Mouse (Mus musculus) liver, embryonic 14.5 days (tissue): ENCODE measurements at regions not wholly inside any gene's neighbourhood (a gene's known extent, or its start where the extent isn't known, plus 50 kb on each side); places are given as distances from the start of the nearest gene placed in this dataset.

Source experiments
- ATAC-seq: fragments of 200-750 bp; cut with Nextera tagmentation; 2 replicates; pipeline ENCODE4 v1.8.0; 2017; ENCODE audit warnings: moderate number of reproducible peaks, mild to moderate bottlenecking, moderate library complexity; ENCODE audit not compliant: insufficient read depth
- DNase-seq, 3 experiments: peaks; one replicate each; pipeline ENCODE4 v3.0.0-alpha.2; 2012 to 2013; ENCODE audit warnings: low read depth in 3 of 3, low spot score in 3 of 3
- H3K27ac ChIP-seq: fragments of 300-500 bp; sonication (generic); 2 replicates; pipeline ENCODE4 v1.5.1; 2014; ENCODE audit warnings: moderate library complexity, mild to moderate bottlenecking, control low read depth, inconsistent platforms
- H3K27me3 ChIP-seq: fragments of 300-500 bp; sonication (generic); 2 replicates; pipeline ENCODE4 v1.6.1; 2014; ENCODE audit warnings: mild to moderate bottlenecking, low read length, moderate library complexity; ENCODE audit not compliant: control insufficient read depth, insufficient read depth
- H3K36me3 ChIP-seq: fragments of 300-500 bp; sonication (generic); replicated peaks from 2 replicates; pipeline ENCODE4 v1.6.1; 2014; ENCODE audit warnings: low read depth; ENCODE audit not compliant: control insufficient read depth, insufficient read depth
- H3K4me1 ChIP-seq, 2 experiments: fragments of 200-500 bp in 1 of 2; fragments of 300-500 bp in 1 of 2; sonication (generic) in 1 of 2; replicated peaks; 2 replicates each; pipeline ENCODE4 v1.6.1; 2012 to 2014; ENCODE audit warnings: antibody characterized with exemption in 1 of 2, inconsistent platforms in 1 of 2, low read length in 1 of 2; ENCODE audit not compliant: control insufficient read depth in 2 of 2, insufficient read depth in 2 of 2
- H3K4me2 ChIP-seq: fragments of 300-500 bp; sonication (generic); 2 replicates; pipeline ENCODE4 v1.6.1; 2014; ENCODE audit warnings: low read depth, mild to moderate bottlenecking, control low read depth, moderate library complexity
- H3K4me3 ChIP-seq, 2 experiments: fragments of 200-500 bp in 1 of 2; fragments of 300-500 bp in 1 of 2; sonication (generic) in 1 of 2; 2 replicates each; pipeline ENCODE4 v1.5.1; 2012 to 2014; ENCODE audit warnings: low read depth in 2 of 2, low read length in 2 of 2, mild to moderate bottlenecking in 2 of 2, control low read depth in 1 of 2, inconsistent platforms in 1 of 2, moderate library complexity in 1 of 2; ENCODE audit not compliant: insufficient read depth in 1 of 2
- H3K9ac ChIP-seq: fragments of 300-500 bp; sonication (generic); replicated peaks from 2 replicates; pipeline ENCODE4 v1.6.1; 2014; ENCODE audit warnings: mild to moderate bottlenecking, control low read depth, moderate library complexity
- H3K9me3 ChIP-seq: fragments of 300-500 bp; sonication (generic); 2 replicates; pipeline ENCODE4 v1.6.1; 2016; ENCODE audit warnings: low read length, mixed read lengths; ENCODE audit not compliant: control insufficient read depth
- CTCF ChIP-seq: IDR thresholded peaks from 2 replicates; pipeline ENCODE4 v1.5.1; 2016; ENCODE audit warnings: antibody characterized with exemption, low read depth, control low read depth
- EP300 ChIP-seq: IDR thresholded peaks from 2 replicates; pipeline ENCODE4 v1.6.1; 2016; ENCODE audit warnings: antibody characterized with exemption, low read depth
- WGBS: fragments of 180-500 bp; shearing (Covaris S2); extraction: QIAGEN DNeasy Blood & Tissue Kit; methylation state at CpG from one replicate; pipeline ENCODE4 v1.1.7; 2014; ENCODE audit not compliant: insufficient replicate concordance; 5-methylcytosine and 5-hydroxymethylcytosine counted together

DNA sequence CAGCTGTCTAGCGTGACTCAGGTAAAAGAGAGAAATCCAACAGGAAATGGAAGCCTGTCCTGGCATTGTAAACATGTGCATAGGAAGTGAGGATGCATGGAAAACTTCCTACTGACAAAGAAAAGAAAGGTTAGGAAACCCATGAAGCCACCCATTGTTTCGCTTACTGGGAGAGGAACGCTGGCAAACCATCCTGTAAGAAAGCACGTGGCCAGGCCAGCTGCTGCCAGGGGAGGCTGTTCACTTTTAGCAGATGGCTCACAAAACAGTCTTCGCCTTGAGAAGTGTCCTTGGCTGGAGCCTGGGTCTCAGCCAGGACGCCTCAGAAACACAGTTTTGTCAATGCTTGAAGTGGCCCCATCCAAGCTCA, 65.6 kb upstream of the Ampd3 start:
- ATAC-seq (no peak), DNase-seq (no peak)
- 50% methylated on average over 6 of the region's 6 CpGs for WGBS

DNA sequence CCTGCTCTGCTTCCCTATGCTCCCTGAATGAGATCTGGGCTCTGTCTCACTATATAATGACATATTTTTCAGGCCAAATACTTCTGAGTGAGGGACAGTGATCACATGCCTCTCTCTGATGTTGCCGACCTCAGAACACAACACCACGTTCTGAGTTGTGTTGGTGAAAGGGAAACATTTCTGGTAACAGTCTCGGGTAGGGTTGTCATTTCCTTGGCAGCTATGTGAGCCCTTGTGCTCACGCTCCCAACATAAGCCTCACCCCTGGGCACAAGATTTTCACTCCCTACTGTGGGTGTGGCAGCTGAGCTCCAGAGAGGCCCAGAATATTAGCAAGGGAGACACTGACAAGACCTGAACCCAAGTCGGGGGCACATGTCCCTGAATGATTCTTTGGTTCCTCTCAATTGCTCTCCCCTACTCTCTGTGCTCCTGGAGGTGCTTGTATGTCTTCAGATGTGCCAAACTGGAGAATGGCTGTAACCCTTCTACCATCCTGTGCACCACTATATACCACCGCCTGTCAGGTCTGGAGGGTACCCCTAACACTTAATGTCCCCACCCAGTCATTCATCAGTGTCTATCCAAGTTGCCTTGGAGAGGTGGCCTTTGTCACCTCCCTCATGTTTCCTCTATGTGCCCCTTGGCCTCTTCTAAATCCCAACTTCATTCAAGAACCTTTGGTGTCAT, 62.5 kb upstream of the Ampd3 start:
- WGBS, result 56% methylated on average over 6 of the region's 6 CpGs
- ATAC-seq (no peak), DNase-seq (no peak)
- Histone ChIP-seq H3K4me3 (no peak overlapping the region), H3K27ac (no peak overlapping the region), H3K9me3 (no peaks in the 10 kb centered on the region), H3K4me1 (no peaks in the 10 kb centered on the region), H3K4me2 (no peak overlapping the region), H3K27me3 (no peaks in the 10 kb centered on the region), H3K36me3 (no peaks in the 10 kb centered on the region), H3K9ac (no peak overlapping the region)
- no peak for TF ChIP-seq CTCF
- no peak for TF ChIP-seq EP300

More for the DNA sequence above, 65.6 kb upstream of the Ampd3 start:
- Histone ChIP-seq H3K4me3 (no peak overlapping the region), H3K27ac (no peak overlapping the region), H3K4me2 (no peak overlapping the region), H3K36me3 (no peaks in the 10 kb centered on the region), H3K9me3 (no peaks in the 10 kb centered on the region), H3K4me1 (no peaks in the 10 kb centered on the region), H3K27me3 (no peaks in the 10 kb centered on the region), H3K9ac (no peak overlapping the region)
- TF ChIP-seq EP300 (no peak), CTCF (no peak)

DNA sequence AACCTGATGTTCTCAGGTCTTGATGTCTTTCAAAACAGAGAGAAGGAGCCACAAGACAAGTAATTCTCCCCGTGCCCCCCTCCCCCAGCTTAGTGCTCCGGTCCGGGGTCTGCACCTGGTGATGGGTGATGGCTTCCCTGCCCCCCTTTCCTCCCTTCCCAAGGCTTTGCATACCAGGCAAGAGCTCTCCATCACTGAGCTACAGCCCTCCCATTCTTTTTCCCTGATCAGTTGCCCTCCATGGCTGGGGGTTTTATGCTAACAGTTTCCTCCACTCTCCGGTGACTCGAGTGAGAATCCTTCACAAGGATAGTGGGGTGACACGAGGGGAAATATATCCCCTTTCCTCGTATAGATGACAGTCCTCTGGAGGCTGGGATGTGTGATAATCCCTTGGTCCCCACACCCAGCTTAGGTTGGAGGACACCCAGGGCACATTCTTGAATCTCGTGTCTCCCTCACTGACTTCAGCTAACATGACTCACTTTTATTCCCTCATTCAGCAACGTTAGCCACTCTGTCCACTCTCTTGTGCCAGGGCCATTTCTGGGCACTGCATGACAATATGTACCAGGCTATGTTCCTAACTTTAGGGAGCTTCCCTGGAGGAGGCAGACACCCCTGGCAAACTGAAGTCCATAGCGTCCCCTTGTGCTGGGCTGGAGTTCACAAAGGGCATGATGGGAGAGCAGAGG, 61.9 kb upstream of the Ampd3 start:
- no peak overlapping the region for H3K4me3 ChIP-seq
- no peak overlapping the region for H3K27ac ChIP-seq
- H3K9me3 ChIP-seq, result no peaks in the 10 kb centered on the region
- TF ChIP-seq CTCF (no peak), EP300 (no peak)
- WGBS, result 67% methylated on average over 10 of the region's 10 CpGs
- DNase-seq (no peak), ATAC-seq (no peak)
- no peaks in the 10 kb centered on the region for H3K36me3 ChIP-seq
- no peaks in the 10 kb centered on the region for H3K4me1 ChIP-seq
- no peak overlapping the region for H3K4me2 ChIP-seq
- H3K9ac ChIP-seq, result no peak overlapping the region
- no peaks in the 10 kb centered on the region for H3K27me3 ChIP-seq

DNA sequence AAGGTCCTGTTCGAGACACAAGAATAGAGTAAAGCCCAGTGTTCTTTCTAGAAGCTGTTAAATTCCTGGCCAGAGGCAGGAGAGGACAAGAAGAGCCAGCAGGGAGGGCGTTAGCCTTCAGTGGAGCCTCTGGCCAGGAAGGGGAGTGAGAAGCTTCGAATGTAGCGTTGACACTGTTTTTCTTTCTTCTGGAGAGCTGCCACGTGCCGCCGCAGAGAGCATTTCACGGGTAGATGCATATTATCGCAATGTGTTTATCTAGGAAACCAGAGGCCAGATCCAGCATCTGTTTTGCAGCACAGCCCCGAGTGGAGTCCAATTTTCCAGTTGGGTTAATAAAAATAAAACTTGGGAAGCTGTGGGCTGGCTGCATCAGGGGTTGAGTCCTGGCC, 61.3 kb upstream of the Ampd3 start:
- Histone ChIP-seq H3K9ac (no peak overlapping the region), H3K27ac (no peak overlapping the region), H3K9me3 (no peaks in the 10 kb centered on the region), H3K4me3 (no peak overlapping the region), H3K27me3 (no peaks in the 10 kb centered on the region), H3K36me3 (no peaks in the 10 kb centered on the region), H3K4me2 (no peak overlapping the region), H3K4me1 (no peaks in the 10 kb centered on the region)
- no peak for TF ChIP-seq CTCF
- no peak for TF ChIP-seq EP300
- DNase-seq, result no peak
- ATAC-seq, result no peak
- WGBS, result 56% methylated on average over 10 of the region's 10 CpGs

DNA sequence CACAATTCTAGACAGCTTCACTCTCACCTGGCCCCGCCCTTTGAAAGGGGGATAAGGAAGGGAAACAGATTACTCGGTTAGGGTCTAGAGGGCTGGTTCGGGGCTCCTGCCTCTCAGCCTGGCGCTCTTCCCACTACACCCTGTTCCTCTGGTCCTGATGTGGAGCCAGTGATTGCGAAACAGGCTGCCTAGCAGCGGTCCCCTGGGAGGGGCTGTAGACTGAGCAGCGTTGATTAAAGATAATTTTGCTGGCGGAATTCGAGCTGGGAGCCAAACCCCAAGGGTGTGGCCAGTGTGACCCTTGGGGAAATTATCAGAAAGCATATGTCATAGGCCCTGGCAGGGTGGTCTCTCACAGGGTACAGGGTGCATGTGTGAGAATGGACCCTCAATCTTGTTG, 59.9 kb upstream of the Ampd3 start:
- DNase-seq, result no peak
- ATAC-seq, result no peak

More for the DNA sequence above, 59.9 kb upstream of the Ampd3 start:
- no peak overlapping the region for H3K9ac ChIP-seq
- no peak overlapping the region for H3K4me3 ChIP-seq
- no peaks in the 10 kb centered on the region for H3K4me1 ChIP-seq
- no peak overlapping the region for H3K4me2 ChIP-seq
- TF ChIP-seq CTCF, result no peak
- no peak for TF ChIP-seq EP300
- no peak overlapping the region for H3K27ac ChIP-seq
- WGBS, result 47% methylated on average over 9 of the region's 9 CpGs
- H3K36me3 ChIP-seq, result no peaks in the 10 kb centered on the region
- H3K27me3 ChIP-seq, result no peaks in the 10 kb centered on the region
- H3K9me3 ChIP-seq, result no peaks in the 10 kb centered on the region
